Comparison of ENCODE assay signal across 8 mouse cellular contexts in genomic region chr15:12118093-12118431, GRCm38 (mm10). TPM values are rescaled to one million over a fixed set of nuclear protein-coding genes. Genes with fewer than 3 reads are reported as not detected.
A peak's percentile ranks its signal among the peaks of the same experiment; 100 is the strongest.
DNase-seq lines count a peak whose midpoint lies in the region; ATAC-seq and TF ChIP-seq lines count a peak whose summit lies in the region.

No protein-coding gene starts in this region.

- H3K36me3 ChIP-seq in heart, postnatal 0 days (replicated peaks; ENCODE audit: control insufficient read depth, insufficient read depth, low read length) = 0 out of 2 replicates have a peak, but pooled peaks cover 6% of the 10 kb centered on the region
- no peaks in the 10 kb centered on the region; the same call in 1 of the 2 replicates for H3K36me3 ChIP-seq in liver, embryonic 14.5 days (replicated peaks; ENCODE audit: control insufficient read depth, insufficient read depth, low read depth)

- TF ChIP-seq CTCF in left cerebral cortex, adult 2 months (IDR thresholded peaks at IDR 0.05) = no peak
- TF ChIP-seq CTCF in heart, postnatal 0 days (IDR thresholded peaks at IDR 0.05; ENCODE audit: low read depth) = no peak
- no peak for TF ChIP-seq CTCF in liver, embryonic 14.5 days (IDR thresholded peaks at IDR 0.05; ENCODE audit: low read depth)

- DNase-seq in left cerebral cortex, adult 2 months (ENCODE audit: extremely low spot score in 1 of 2, low spot score in 2 of 2) = no peak
- DNase-seq in left cerebral cortex, adult 9 months (ENCODE audit: low spot score in 2 of 2) = no peak
- DNase-seq in heart, postnatal 0 days (ENCODE audit: low spot score) = no peak
- DNase-seq in liver, embryonic 14.5 days (ENCODE audit: low read depth in 3 of 3, low spot score in 3 of 3) = no peak
- DNase-seq in right cerebral cortex, postnatal 25 days = peak; percentile 43
- DNase-seq in urinary bladder, postnatal 14 days (ENCODE audit: low spot score) = no peak

- no peaks in the 10 kb centered on the region; the same call in 1 of the 2 replicates for H3K4me1 ChIP-seq in brown adipose tissue, adult 24 weeks (ENCODE audit: control insufficient read depth, insufficient read depth, insufficient read length, low read length)
- peaks cover 10% of the 10 kb centered on the region; the same call in 1 of the 2 replicates for H3K4me1 ChIP-seq in heart, postnatal 0 days (ENCODE audit: control insufficient read depth, insufficient read depth)
- H3K4me1 ChIP-seq in liver, embryonic 14.5 days (replicated peaks; ENCODE audit: control insufficient read depth in 2 of 2, insufficient read depth in 2 of 2, low read length in 1 of 2) = peaks cover 8 to 13% of the 10 kb centered on the region in 2 experiments

- peak overlapping the region; percentile 61 for H3K4me2 ChIP-seq in heart, postnatal 0 days (ENCODE audit: low read depth, low read length)
- peak overlapping the region; percentile 72 for H3K4me2 ChIP-seq in liver, embryonic 14.5 days (ENCODE audit: low read depth)

- peak overlapping the region; percentile 99 for H3K27ac ChIP-seq in left cerebral cortex, adult 2 months
- peak overlapping the region; percentile 93 for H3K27ac ChIP-seq in brown adipose tissue, adult 24 weeks (replicated peaks; ENCODE audit: low read depth, low read length)
- H3K27ac ChIP-seq in heart, postnatal 0 days (ENCODE audit: low read depth) = peak overlapping the region; percentile 98
- H3K27ac ChIP-seq in liver, embryonic 14.5 days = peak overlapping the region; percentile 43

- peak; percentile 29 for ATAC-seq in heart, postnatal 0 days (ENCODE audit: insufficient read depth, low read depth)
- peak; percentile 29; the same call in 1 of the 2 replicates for ATAC-seq in liver, embryonic 14.5 days (ENCODE audit: insufficient read depth)
- ATAC-seq in cerebellum, adult (ENCODE audit: insufficient number of reproducible peaks, low FRiP score, low TSS enrichment) = no peak

- no peaks in the 10 kb centered on the region for H3K9me3 ChIP-seq in heart, postnatal 0 days (replicated peaks; ENCODE audit: control insufficient read depth, low read length)
- no peaks in the 10 kb centered on the region for H3K9me3 ChIP-seq in liver, embryonic 14.5 days (ENCODE audit: control insufficient read depth, low read length)

- 1% methylated on average over 34 of the region's 43 CpGs for WGBS in heart, postnatal 0 days
- WGBS in liver, embryonic 14.5 days (ENCODE audit: insufficient replicate concordance) = 0% methylated on average over 19 of the region's 43 CpGs

- H3K27me3 ChIP-seq in heart, postnatal 0 days (ENCODE audit: control insufficient read depth, insufficient read depth, low read length) = no peaks in the 10 kb centered on the region
- H3K27me3 ChIP-seq in liver, embryonic 14.5 days (ENCODE audit: control insufficient read depth, insufficient read depth, low read length) = no peaks in the 10 kb centered on the region

- H3K4me3 ChIP-seq in left cerebral cortex, adult 2 months = peak overlapping the region; percentile 96
- peak overlapping the region; percentile 99 for H3K4me3 ChIP-seq in brown adipose tissue, adult 24 weeks (ENCODE audit: insufficient read depth, low read depth, low read length)
- H3K4me3 ChIP-seq in heart, postnatal 0 days (ENCODE audit: low read depth, low read length) = peak overlapping the region; percentile 86
- H3K4me3 ChIP-seq in liver, embryonic 14.5 days (ENCODE audit: insufficient read depth in 1 of 2, low read depth in 2 of 2, low read length in 2 of 2) = peak overlapping the region; percentile 80 to 88

- intact Hi-C loops in left cerebral cortex, adult 2 months (cut with DNase I) = loop anchor here (5.0 to 10.0 kb wide), 2 partner anchors 141 to 713 kb away; no protein-coding TSS in a partner anchor

- peak overlapping the region; percentile 99 for H3K9ac ChIP-seq in heart, postnatal 0 days (replicated peaks; ENCODE audit: low read depth, low read length)
- H3K9ac ChIP-seq in liver, embryonic 14.5 days (replicated peaks) = peak overlapping the region; percentile 87

- TF ChIP-seq EP300 in heart, postnatal 0 days (IDR thresholded peaks at IDR 0.05; ENCODE audit: low read depth) = no peak
- no peak for TF ChIP-seq EP300 in liver, embryonic 14.5 days (IDR thresholded peaks at IDR 0.05; ENCODE audit: low read depth)

RNA-seq across cellular contexts. Expression of gene Zfr, which starts 0.4 kb away (rescaled TPM):
- total RNA-seq in left cerebral cortex, adult 2 months (2021) = 100 to 1,000 TPM; 343 to 346 TPM
- polyA plus RNA-seq in brown adipose tissue, adult 24 weeks (2012; ENCODE audit: insufficient read depth, insufficient read length, missing spikeins) = 45.3 and 50.3 TPM in 2 replicates
- 119 and 198 TPM in 2 replicates for total RNA-seq in heart, postnatal 0 days (2014; rRNA removed; ENCODE audit: low replicate concordance)
- 74.3 and 79.9 TPM in 2 replicates for polyA plus RNA-seq in heart, postnatal 0 days (2015; fragmentation: Nextera tagmentation; extraction: Ambion mirVana)
- 17.8 and 21.8 TPM in 2 replicates for polyA plus RNA-seq in liver, embryonic 14.5 days (2012; rRNA removed)
- 42.2 and 49.5 TPM in 2 replicates for polyA plus RNA-seq in liver, embryonic 14.5 days (2014; fragmentation: Nextera tagmentation; extraction: Ambion mirVana)

Comparison
In these comparisons a context has a peak if more than half of its experiments do, and no peak if none do; other contexts are left out.
1. H3K27ac ChIP-seq: peak in every context shown above with its lines; median percentile 99 in left cerebral cortex, adult 2 months; 98 in heart, postnatal 0 days; 93 in brown adipose tissue, adult 24 weeks; 43 in liver, embryonic 14.5 days.